Mouse (Mus musculus): ENCODE results near the gene Dgkg. TPM values are rescaled to one million over a fixed set of nuclear protein-coding genes. Genes with fewer than 3 reads are reported as not detected.
A peak's percentile ranks its signal among the peaks of the same experiment; 100 is the strongest.

The Dgkg gene
- polyA plus RNA-seq, 1 experiment from 2014 or later, result 1.5 TPM

DNA sequence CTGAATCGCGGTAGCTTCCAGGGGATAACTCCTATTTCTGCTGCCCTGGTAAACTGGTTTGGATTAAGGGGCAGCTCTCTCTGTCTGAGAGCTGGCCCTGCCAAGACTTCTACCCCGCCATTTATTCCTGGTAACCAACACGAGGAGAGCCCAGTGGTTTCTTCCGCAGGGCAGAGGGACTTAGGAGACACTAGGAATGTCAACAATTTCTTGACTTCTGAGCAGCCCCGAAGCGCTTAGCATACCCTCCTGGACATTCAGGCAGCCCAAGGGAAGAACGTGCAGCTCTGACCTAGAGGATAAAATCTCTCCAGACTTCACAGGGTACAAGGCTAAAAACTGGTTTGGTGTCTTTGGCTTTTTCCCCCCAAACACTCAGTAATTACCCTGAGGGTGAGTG lies 227.6 kb downstream of the Dgkg start:
- H3K4me1 ChIP-seq (ENCODE audit: control insufficient read depth, low read depth, low read length), result no peaks in the 10 kb centered on the region; the same call in 1 of the 2 replicates
- no peaks in the 10 kb centered on the region for H3K27me3 ChIP-seq (ENCODE audit: control insufficient read depth, insufficient read depth, low read depth, low read length)
- peak overlapping the region; percentile 22; the same call in 1 of the 2 replicates for H3K4me2 ChIP-seq (ENCODE audit: low read depth, low read length)
- ATAC-seq (ENCODE audit: low read depth), result no peak
- no peak overlapping the region for H3K9ac ChIP-seq (ENCODE audit: low read depth, low read length)
- WGBS (ENCODE audit: insufficient replicate concordance), result 39% methylated on average over 8 of the region's 8 CpGs
- no peak overlapping the region for H3K4me3 ChIP-seq (ENCODE audit: low read depth, low read length)
- H3K36me3 ChIP-seq (ENCODE audit: control insufficient read depth, insufficient read depth), result no peaks in the 10 kb centered on the region
- H3K27ac ChIP-seq (ENCODE audit: low read length), result no peak overlapping the region
- H3K9me3 ChIP-seq (replicated peaks; ENCODE audit: control insufficient read depth, low read length), result no peaks in the 10 kb centered on the region

- peak; percentile 82 for ATAC-seq (ENCODE audit: low read depth)
- no peak overlapping the region for H3K9ac ChIP-seq (ENCODE audit: low read depth, low read length)
- H3K4me2 ChIP-seq (ENCODE audit: low read depth, low read length), result peak overlapping the region; percentile 31
- no peak overlapping the region for H3K4me3 ChIP-seq (ENCODE audit: low read depth, low read length)
- no peaks in the 10 kb centered on the region; the same call in 1 of the 2 replicates for H3K4me1 ChIP-seq (ENCODE audit: control insufficient read depth, low read depth, low read length)
- H3K9me3 ChIP-seq (replicated peaks; ENCODE audit: control insufficient read depth, low read length), result no peaks in the 10 kb centered on the region
- H3K36me3 ChIP-seq (ENCODE audit: control insufficient read depth, insufficient read depth), result no peaks in the 10 kb centered on the region
- H3K27ac ChIP-seq (ENCODE audit: low read length), result no peak overlapping the region
- no peaks in the 10 kb centered on the region for H3K27me3 ChIP-seq (ENCODE audit: control insufficient read depth, insufficient read depth, low read depth, low read length)
- 7% methylated on average over 9 of the region's 9 CpGs for WGBS (ENCODE audit: insufficient replicate concordance)
These were observed 228.1 kb downstream of the Dgkg start for GRCm38 (mm10) chr16:22428853-22429341.

GRCm38 (mm10) chr16:22426866-22427265 lies 230.2 kb downstream of the Dgkg start:
- H3K9ac ChIP-seq (ENCODE audit: low read depth, low read length), result no peak overlapping the region
- no peaks in the 10 kb centered on the region for H3K27me3 ChIP-seq (ENCODE audit: control insufficient read depth, insufficient read depth, low read depth, low read length)
- H3K4me1 ChIP-seq (ENCODE audit: control insufficient read depth, low read depth, low read length), result no peaks in the 10 kb centered on the region; the same call in 1 of the 2 replicates
- no peak overlapping the region for H3K27ac ChIP-seq (ENCODE audit: low read length)
- 71% methylated on average over 7 of the region's 7 CpGs for WGBS (ENCODE audit: insufficient replicate concordance)
- no peak for ATAC-seq (ENCODE audit: low read depth)
- no peak overlapping the region for H3K4me2 ChIP-seq (ENCODE audit: low read depth, low read length)
- no peak overlapping the region for H3K4me3 ChIP-seq (ENCODE audit: low read depth, low read length)
- H3K36me3 ChIP-seq (ENCODE audit: control insufficient read depth, insufficient read depth), result no peaks in the 10 kb centered on the region
- no peaks in the 10 kb centered on the region for H3K9me3 ChIP-seq (replicated peaks; ENCODE audit: control insufficient read depth, low read length)

GRCm38 (mm10) chr16:22422256-22422655 lies 234.8 kb downstream of the Dgkg start:
- no peak overlapping the region for H3K9ac ChIP-seq (ENCODE audit: low read depth, low read length)
- no peak for ATAC-seq (ENCODE audit: low read depth)
- WGBS (ENCODE audit: insufficient replicate concordance), result 76% methylated on average over 5 of the region's 5 CpGs
- no peaks in the 10 kb centered on the region for H3K36me3 ChIP-seq (ENCODE audit: control insufficient read depth, insufficient read depth)
- no peak overlapping the region for H3K27ac ChIP-seq (ENCODE audit: low read length)
- no peaks in the 10 kb centered on the region for H3K4me1 ChIP-seq (ENCODE audit: control insufficient read depth, low read depth, low read length)
- no peaks in the 10 kb centered on the region for H3K9me3 ChIP-seq (replicated peaks; ENCODE audit: control insufficient read depth, low read length)
- H3K4me2 ChIP-seq (ENCODE audit: low read depth, low read length), result no peak overlapping the region
- no peaks in the 10 kb centered on the region for H3K27me3 ChIP-seq (ENCODE audit: control insufficient read depth, insufficient read depth, low read depth, low read length)
- H3K4me3 ChIP-seq (ENCODE audit: low read depth, low read length), result no peak overlapping the region

Small RNAs within 50 kb of the gene (microRNA-seq; reads per million reads assigned to microRNA genes)
- gene Mir6362 (not detected), gene Mir8095 (not detected)

Other genes starting within 250 kb of the Dgkg start
- gene Etv5, start 217.5 kb downstream of the Dgkg start, polyA plus RNA-seq (2015; fragmentation: Nextera tagmentation; extraction: Ambion mirVana), result 3.2 and 3.8 TPM in 2 replicates
- gene Crygs, start 154.4 kb upstream of the Dgkg start, polyA plus RNA-seq (2015; fragmentation: Nextera tagmentation; extraction: Ambion mirVana), result not detected in 2 replicates
- 27.2 and 27.3 TPM in 2 replicates for gene Tbccd1, start 200.4 kb upstream of the Dgkg start, polyA plus RNA-seq (2015; fragmentation: Nextera tagmentation; extraction: Ambion mirVana)
- gene Dnajb11, start 200.6 kb upstream of the Dgkg start, polyA plus RNA-seq (2015; fragmentation: Nextera tagmentation; extraction: Ambion mirVana), result 50.7 and 54.4 TPM in 2 replicates
- 5,304 and 6,290 TPM in 2 replicates for gene Ahsg, start 234.1 kb upstream of the Dgkg start, polyA plus RNA-seq (2015; fragmentation: Nextera tagmentation; extraction: Ambion mirVana)